Comparison of ENCODE assay signal across 28 mouse cellular contexts in the genomic region with DNA sequence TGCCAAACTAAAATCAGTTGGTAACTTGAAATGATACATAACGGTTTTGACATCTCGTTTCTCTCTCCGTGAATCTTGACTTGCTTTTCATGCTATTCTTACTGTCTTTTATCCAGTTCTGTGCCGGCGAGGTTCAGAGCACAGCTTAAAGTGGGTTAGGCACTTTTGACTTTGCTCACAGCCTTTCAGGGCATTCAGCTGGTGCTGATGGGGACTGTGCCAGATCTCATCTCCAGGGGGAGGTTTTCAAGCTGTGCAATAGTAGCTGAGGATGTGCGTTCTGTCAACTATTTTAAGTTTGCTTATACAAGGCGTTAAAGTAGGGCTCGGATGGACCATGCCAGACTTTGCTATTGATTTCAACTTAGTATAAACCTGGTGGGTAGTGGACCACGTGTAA. TPM values are rescaled to one million over a fixed set of nuclear protein-coding genes. Genes with fewer than 3 reads are reported as not detected.
DNase-seq lines count a peak whose midpoint lies in the region; ATAC-seq and TF ChIP-seq lines count a peak whose summit lies in the region.
"Had no signal": no experiment of that assay in that cellular context is flagged by ENCODE, and none has a peak within 500 bp of the region (broad histone marks: within the 10 kb centered on the region; RNA-seq: fewer than 3 reads in every experiment).

No protein-coding gene starts in this region.

- peak; percentile 10; the same call in 1 of the 2 replicates for TF ChIP-seq CTCF in midbrain, postnatal 0 days (IDR thresholded peaks at IDR 0.05)

- H3K4me2 ChIP-seq in midbrain, embryonic 15.5 days: no peak overlapping the region
- H3K4me2 ChIP-seq in midbrain, embryonic 13.5 days (replicated peaks): no peak overlapping the region
- H3K4me2 ChIP-seq in midbrain, postnatal 0 days (ENCODE audit: low read depth, low read length, poor library complexity, severe bottlenecking): no peak overlapping the region
- H3K4me2 ChIP-seq: embryonic facial prominence, embryonic 13.5 days; forebrain, embryonic 12.5 days; forebrain, embryonic 15.5 days; heart, embryonic 13.5 days; hindbrain, embryonic 12.5 days; hindbrain, embryonic 15.5 days had no signal

- no peaks in the 10 kb centered on the region for H3K36me3 ChIP-seq in midbrain, embryonic 15.5 days (replicated peaks)
- no peaks in the 10 kb centered on the region for H3K36me3 ChIP-seq in midbrain, embryonic 13.5 days
- H3K36me3 ChIP-seq in midbrain, postnatal 0 days (ENCODE audit: insufficient read depth, low read length): no peaks in the 10 kb centered on the region
- H3K36me3 ChIP-seq: embryonic facial prominence, embryonic 13.5 days; forebrain, embryonic 15.5 days; heart, embryonic 10.5 days; hindbrain, embryonic 12.5 days; hindbrain, embryonic 15.5 days had no signal

- peaks cover 12% of the 10 kb centered on the region for H3K4me1 ChIP-seq in midbrain, embryonic 15.5 days
- peaks cover 22% of the 10 kb centered on the region for H3K4me1 ChIP-seq in midbrain, embryonic 13.5 days (replicated peaks)
- 0 out of 2 replicates have a peak, but pooled peaks cover 3% of the 10 kb centered on the region for H3K4me1 ChIP-seq in midbrain, postnatal 0 days (ENCODE audit: insufficient read depth, low read length)
- H3K4me1 ChIP-seq: embryonic facial prominence, embryonic 10.5 days; hindbrain, embryonic 15.5 days had no signal

- H3K4me3 ChIP-seq in midbrain, embryonic 15.5 days: no peak overlapping the region
- H3K4me3 ChIP-seq in midbrain, embryonic 13.5 days (replicated peaks): no peak overlapping the region
- H3K4me3 ChIP-seq in midbrain, postnatal 0 days (ENCODE audit: low read depth, low read length): no peak overlapping the region
- H3K4me3 ChIP-seq: embryonic facial prominence, embryonic 10.5 days; embryonic facial prominence, embryonic 13.5 days; erythroblast, embryonic 14.5 days; forebrain, embryonic 12.5 days; forebrain, embryonic 15.5 days; heart, embryonic 10.5 days; heart, embryonic 13.5 days; hindbrain, embryonic 12.5 days; hindbrain, embryonic 15.5 days had no signal

- H3K27ac ChIP-seq in midbrain, embryonic 15.5 days: 0 out of 2 replicates have a peak overlapping the region, but pooled peaks have one; percentile 13
- H3K27ac ChIP-seq in midbrain, embryonic 13.5 days: no peak overlapping the region
- no peak overlapping the region for H3K27ac ChIP-seq in midbrain, postnatal 0 days (ENCODE audit: low read depth, low read length)
- H3K27ac ChIP-seq: embryonic facial prominence, embryonic 10.5 days; embryonic facial prominence, embryonic 13.5 days; forebrain, embryonic 12.5 days; forebrain, embryonic 15.5 days; heart, embryonic 10.5 days; heart, embryonic 13.5 days; hindbrain, embryonic 12.5 days; hindbrain, embryonic 15.5 days had no signal

- no peaks in the 10 kb centered on the region for H3K27me3 ChIP-seq in midbrain, embryonic 15.5 days (replicated peaks)
- H3K27me3 ChIP-seq in midbrain, embryonic 13.5 days: no peaks in the 10 kb centered on the region
- no peaks in the 10 kb centered on the region for H3K27me3 ChIP-seq in midbrain, postnatal 0 days (ENCODE audit: insufficient read depth, low read length)
- H3K27me3 ChIP-seq: embryonic facial prominence, embryonic 13.5 days; forebrain, embryonic 12.5 days; forebrain, embryonic 15.5 days; heart, embryonic 13.5 days; hindbrain, embryonic 12.5 days; hindbrain, embryonic 15.5 days; Patski had no signal

- DNase-seq in gastrocnemius, adult 18-20 months (ENCODE audit: low spot score): peak; percentile 21
- no peak for DNase-seq in gastrocnemius, postnatal 14 days
- peak; percentile 14 for DNase-seq in lung, postnatal 10 days
- DNase-seq in lung, postnatal 4 days: no peak
- no peak for DNase-seq in midbrain, postnatal 0 days (ENCODE audit: low spot score)
- no peak for DNase-seq in left cerebral cortex, postnatal 4 days
- DNase-seq: adrenal gland, postnatal 10 days; adrenal gland, postnatal 36 days; cerebellum, adult 11-12 months; cerebellum, adult 8-10 months; cerebellum, postnatal 10 days; cerebellum, postnatal 36 days; embryo, embryonic 11 days; heart, adult 18-20 months; heart, postnatal 14 days; heart, postnatal 4 days had no signal

- no peak overlapping the region for H3K9ac ChIP-seq in midbrain, embryonic 15.5 days
- no peak overlapping the region for H3K9ac ChIP-seq in midbrain, embryonic 13.5 days (replicated peaks)
- H3K9ac ChIP-seq in midbrain, postnatal 0 days (replicated peaks; ENCODE audit: low read length, poor library complexity, severe bottlenecking): no peak overlapping the region
- H3K9ac ChIP-seq: embryonic facial prominence, embryonic 13.5 days; forebrain, embryonic 12.5 days; forebrain, embryonic 15.5 days; heart, embryonic 13.5 days; hindbrain, embryonic 12.5 days; hindbrain, embryonic 15.5 days had no signal

- no peaks in the 10 kb centered on the region for H3K9me3 ChIP-seq in midbrain, embryonic 15.5 days
- H3K9me3 ChIP-seq in midbrain, embryonic 13.5 days: no peaks in the 10 kb centered on the region
- H3K9me3 ChIP-seq in midbrain, postnatal 0 days (ENCODE audit: low read length): no peaks in the 10 kb centered on the region
- H3K9me3 ChIP-seq: embryonic facial prominence, embryonic 10.5 days; embryonic facial prominence, embryonic 13.5 days; forebrain, embryonic 12.5 days; forebrain, embryonic 15.5 days; heart, embryonic 10.5 days; heart, embryonic 13.5 days; hindbrain, embryonic 12.5 days; hindbrain, embryonic 15.5 days had no signal

- intact Hi-C loops in gastrocnemius, postnatal 14 days (cut with DNase I; ENCODE audit: low total_unique reads): no loop called here
- intact Hi-C loops in left cerebral cortex, postnatal 4 days (cut with DNase I): loop anchor here (10.0 kb wide), 1 partner anchor 918 kb away; no protein-coding TSS in a partner anchor

- no peak for ATAC-seq in midbrain, embryonic 15.5 days (replicated peaks)
- ATAC-seq in midbrain, embryonic 13.5 days: no peak
- no peak for ATAC-seq in midbrain, postnatal 0 days (ENCODE audit: low FRiP score)
- ATAC-seq: forebrain, embryonic 15.5 days; Patski had no signal

- WGBS in midbrain, embryonic 15.5 days: 54% methylated on average over 9 of the region's 9 CpGs
- 70% methylated on average over 9 of the region's 9 CpGs for WGBS in midbrain, embryonic 13.5 days
- 43% methylated on average over 9 of the region's 9 CpGs for WGBS in midbrain, postnatal 0 days

RNA-seq across cellular contexts. Expression of a gene that starts 21.0 kb away (rescaled TPM):
- total RNA-seq in gastrocnemius, adult 18-20 months (2021): 10 to 100 TPM; 17.3 TPM
- 10 to 100 TPM; 14.4 to 14.6 TPM for total RNA-seq in gastrocnemius, postnatal 14 days (2021)
- 36.8 and 40.6 TPM in 2 replicates for polyA plus RNA-seq in midbrain, embryonic 15.5 days (2015; fragmentation: Nextera tagmentation; extraction: Ambion mirVana)
- 31.4 and 32.8 TPM in 2 replicates for polyA plus RNA-seq in midbrain, embryonic 13.5 days (2015; fragmentation: Nextera tagmentation; extraction: Ambion mirVana)
- 43.2 and 52.1 TPM in 2 replicates for total RNA-seq in midbrain, postnatal 0 days (2014; rRNA removed)
- polyA plus RNA-seq in midbrain, postnatal 0 days (2015; fragmentation: Nextera tagmentation; extraction: Ambion mirVana): 33.8 and 34.2 TPM in 2 replicates
- 10 to 100 TPM; 49.6 to 50.2 TPM for total RNA-seq in left cerebral cortex, postnatal 4 days (2021)

RNA-seq across cellular contexts. Expression of a gene that starts 21.2 kb away (rescaled TPM):
- 10 to 100 TPM; 20.0 to 21.4 TPM for total RNA-seq in gastrocnemius, adult 18-20 months (2021)
- total RNA-seq in gastrocnemius, postnatal 14 days (2021): 10 to 100 TPM; 14.9 to 18.3 TPM
- polyA plus RNA-seq in midbrain, embryonic 15.5 days (2015; fragmentation: Nextera tagmentation; extraction: Ambion mirVana): 66.9 and 67.6 TPM in 2 replicates
- 74.3 and 76.0 TPM in 2 replicates for polyA plus RNA-seq in midbrain, embryonic 13.5 days (2015; fragmentation: Nextera tagmentation; extraction: Ambion mirVana)
- total RNA-seq in midbrain, postnatal 0 days (2014; rRNA removed): 41.4 and 42.6 TPM in 2 replicates
- 48.1 and 49.7 TPM in 2 replicates for polyA plus RNA-seq in midbrain, postnatal 0 days (2015; fragmentation: Nextera tagmentation; extraction: Ambion mirVana)
- 10 to 100 TPM; 27.7 to 30.7 TPM for total RNA-seq in left cerebral cortex, postnatal 4 days (2021)

Comparison
In these comparisons a context has a peak if more than half of its experiments do, and no peak if none do; other contexts are left out.
1. DNase-seq: peak in gastrocnemius, adult 18-20 months (single experiment) and lung, postnatal 10 days (single experiment); none in gastrocnemius, postnatal 14 days (single experiment), lung, postnatal 4 days (0 of 2), midbrain, postnatal 0 days (single experiment) and left cerebral cortex, postnatal 4 days (single experiment).